Mouse (Mus musculus): ENCODE measurements around the gene Cfap300. TPM values are rescaled to one million over a fixed set of nuclear protein-coding genes. Genes with fewer than 3 reads are reported as not detected.

Cfap300 gene
- not detected for polyA plus RNA-seq (2017; shearing (Covaris generic))

GRCm38 (mm10) chr9:8042338-8043043 is at the start of gene Cfap300:
Cfap300 (minus strand) TSS chr9:8042823.

GRCm38 (mm10) chr9:8004370-8004991 is 38.1 kb downstream of the Cfap300 start, which contains the start of gene Yap1:
Yap1 (minus strand) TSS chr9:8004596.

Other genes starting within 250 kb of the Cfap300 start
- gene Birc2, start 205.8 kb downstream of the Cfap300 start, polyA plus RNA-seq (2017; shearing (Covaris generic)), result 127 TPM
- gene Birc3, start 169.6 kb downstream of the Cfap300 start, polyA plus RNA-seq (2017; shearing (Covaris generic)), result 198 TPM
- gene Yap1, start 38.2 kb downstream of the Cfap300 start, polyA plus RNA-seq (2017; shearing (Covaris generic)), result 0.25 TPM
- not detected for gene Cep126, start 91.5 kb upstream of the Cfap300 start, polyA plus RNA-seq (2017; shearing (Covaris generic))

All from naive thymus-derived CD4-positive, alpha-beta T cell, adult 5 months (primary cell).